Comparison of ENCODE assay signal across 9 mouse cellular contexts in genomic region chr2:103969437-103970040, GRCm38 (mm10). TPM values are rescaled to one million over a fixed set of nuclear protein-coding genes. Genes with fewer than 3 reads are reported as not detected.
A peak's percentile ranks its signal among the peaks of the same experiment; 100 is the strongest.
DNase-seq lines count a peak whose midpoint lies in the region; ATAC-seq and TF ChIP-seq lines count a peak whose summit lies in the region.
"Had no signal": no experiment of that assay in that cellular context is flagged by ENCODE, and none has a peak within 500 bp of the region (broad histone marks: within the 10 kb centered on the region; RNA-seq: fewer than 3 reads in every experiment).

No protein-coding gene starts in this region.

- H3K9me3 ChIP-seq in lung, embryonic 15.5 days = no peaks in the 10 kb centered on the region

- peaks cover 49% of the 10 kb centered on the region for H3K27me3 ChIP-seq in lung, embryonic 15.5 days

- peak overlapping the region; percentile 60 for H3K9ac ChIP-seq in lung, embryonic 15.5 days

- TF ChIP-seq POLR2A in olfactory bulb, adult 2 months (IDR thresholded peaks at IDR 0.05; ENCODE audit: insufficient read depth, low read depth, low read length) = no peak

- ATAC-seq in lung, embryonic 15.5 days (ENCODE audit: borderline replicate concordance, extremely low read depth, low FRiP score, low TSS enrichment) = peak; percentile 79

- H3K36me3 ChIP-seq in lung, embryonic 15.5 days = no peaks in the 10 kb centered on the region

- H3K4me2 ChIP-seq in lung, embryonic 15.5 days = peak overlapping the region; percentile 98

- H3K4me1 ChIP-seq in lung, embryonic 15.5 days = peaks cover 15% of the 10 kb centered on the region
- H3K4me1 ChIP-seq in olfactory bulb, adult 2 months (ENCODE audit: control insufficient read depth, insufficient read depth, low read length) = peaks cover 11% of the 10 kb centered on the region

- peak overlapping the region; percentile 64 for H3K27ac ChIP-seq in lung, embryonic 15.5 days
- peak overlapping the region; percentile 64; the same call in 1 of the 2 replicates for H3K27ac ChIP-seq in olfactory bulb, adult 2 months (ENCODE audit: insufficient read depth, low read depth, low read length)

- WGBS in lung, embryonic 15.5 days = under 1% methylated on average over 40 of the region's 40 CpGs
- WGBS in olfactory bulb, adult 2 months = under 1% methylated on average over 40 of the region's 40 CpGs

- TF ChIP-seq CTCF in olfactory bulb, adult 2 months (IDR thresholded peaks at IDR 0.05; ENCODE audit: insufficient read depth, low read depth, low read length) = 0 out of 2 replicates have a peak, but pooled peaks have one; percentile 30

- peak; percentile 79 for DNase-seq in MN1 (ENCODE audit: low spot score)
- DNase-seq in cerebellum, adult 9-10 months = peak; percentile 22
- DNase-seq in forelimb bud, embryonic 11.5 days (ENCODE audit: low read depth, low spot score) = peak; percentile 64
- DNase-seq in heart, postnatal 4 days = peak; percentile 58
- DNase-seq in layer of hippocampus, adult 9-11 months = peak; percentile 62
- DNase-seq in thymus, postnatal 0 days (ENCODE audit: low spot score) = peak; percentile 19

- peak overlapping the region; percentile 79 for H3K4me3 ChIP-seq in lung, embryonic 15.5 days
- peak overlapping the region; percentile 78 for H3K4me3 ChIP-seq in olfactory bulb, adult 2 months (ENCODE audit: insufficient read depth, low read depth, low read length)

RNA-seq across cellular contexts. Expression of gene Lmo2, which starts 11.8 kb away (rescaled TPM):
- total RNA-seq in heart, postnatal 4 days (2021) = 10 to 100 TPM; 25.0 to 25.4 TPM
- 35.1 and 38.2 TPM in 2 replicates for polyA plus RNA-seq in lung, embryonic 15.5 days (2015; fragmentation: Nextera tagmentation; extraction: Ambion mirVana)
- not detected in 2 replicates for polyA plus RNA-seq in olfactory bulb, adult 2 months (2012; ENCODE audit: insufficient read depth, insufficient read length, low replicate concordance, missing spikeins)
- polyA plus RNA-seq in thymus, postnatal 0 days (2015; fragmentation: Nextera tagmentation; extraction: Ambion mirVana) = 4.2 and 4.3 TPM in 2 replicates

RNA-seq across cellular contexts. Expression of gene Fbxo3, which starts 58.0 kb away (rescaled TPM):
- 10 to 100 TPM; 42.6 to 46.6 TPM for total RNA-seq in heart, postnatal 4 days (2021)
- polyA plus RNA-seq in lung, embryonic 15.5 days (2015; fragmentation: Nextera tagmentation; extraction: Ambion mirVana) = 58.4 and 62.4 TPM in 2 replicates
- not detected in 2 replicates for polyA plus RNA-seq in olfactory bulb, adult 2 months (2012; ENCODE audit: insufficient read depth, insufficient read length, low replicate concordance, missing spikeins)
- polyA plus RNA-seq in thymus, postnatal 0 days (2015; fragmentation: Nextera tagmentation; extraction: Ambion mirVana) = 48.2 and 59.2 TPM in 2 replicates

RNA-seq across cellular contexts. Expression of gene 4931422A03Rik, which starts 58.6 kb away (rescaled TPM):
- total RNA-seq in heart, postnatal 4 days (2021) = not detected
- polyA plus RNA-seq in lung, embryonic 15.5 days (2015; fragmentation: Nextera tagmentation; extraction: Ambion mirVana) = 2.6 and 2.8 TPM in 2 replicates
- polyA plus RNA-seq in olfactory bulb, adult 2 months (2012; ENCODE audit: insufficient read depth, insufficient read length, low replicate concordance, missing spikeins) = not detected in 2 replicates
- 1.2 and 2.2 TPM in 2 replicates for polyA plus RNA-seq in thymus, postnatal 0 days (2015; fragmentation: Nextera tagmentation; extraction: Ambion mirVana)
- polyA plus RNA-seq: frontal cortex, adult 2 months had no signal

Comparison
In these comparisons a context has a peak if more than half of its experiments do, and no peak if none do; other contexts are left out.
1. Peak in every context shown above with its lines: DNase-seq, ATAC-seq, H3K4me3 ChIP-seq and H3K27ac ChIP-seq.
2. DNase-seq: peak in every context shown above with its lines; median percentile 79 in MN1; 64 in forelimb bud, embryonic 11.5 days; 62 in layer of hippocampus, adult 9-11 months; 58 in heart, postnatal 4 days; 22 in cerebellum, adult 9-10 months; 19 in thymus, postnatal 0 days.